Mouse (Mus musculus) layer of hippocampus, adult 11-12 months (tissue): ENCODE results near the gene Zfp772.
A peak's percentile ranks its signal among the peaks of the same experiment; 100 is the strongest.
"Not testable (repeated sequence)": the region's sequence is repeated elsewhere in the genome, so short reads cannot be mapped to it uniquely, and the experiment has no call there.

ENCODE experiments used
- DNase-seq: peaks from one replicate; pipeline ENCODE4 v3.0.0; 2022; ENCODE audit warnings: low spot score

Gene Zfp772

GRCm38 (mm10) chr7:7209313-7210151, at the start of gene Zfp772:
TSS of gene Zfp772 (minus strand) at chr7:7209998.
- peak; percentile 47 for DNase-seq

- DNase-seq: not testable (repeated sequence)
Measured at GRCm38 (mm10) chr7:7247228-7247627, 37.4 kb upstream of the Zfp772 start, which contains the start of gene Vmn2r29. TSS of gene Vmn2r29 (minus strand) at chr7:7247328.

GRCm38 (mm10) chr7:7188191-7188942, 21.4 kb downstream of the Zfp772 start:
- peak; percentile 78 for DNase-seq

DNA sequence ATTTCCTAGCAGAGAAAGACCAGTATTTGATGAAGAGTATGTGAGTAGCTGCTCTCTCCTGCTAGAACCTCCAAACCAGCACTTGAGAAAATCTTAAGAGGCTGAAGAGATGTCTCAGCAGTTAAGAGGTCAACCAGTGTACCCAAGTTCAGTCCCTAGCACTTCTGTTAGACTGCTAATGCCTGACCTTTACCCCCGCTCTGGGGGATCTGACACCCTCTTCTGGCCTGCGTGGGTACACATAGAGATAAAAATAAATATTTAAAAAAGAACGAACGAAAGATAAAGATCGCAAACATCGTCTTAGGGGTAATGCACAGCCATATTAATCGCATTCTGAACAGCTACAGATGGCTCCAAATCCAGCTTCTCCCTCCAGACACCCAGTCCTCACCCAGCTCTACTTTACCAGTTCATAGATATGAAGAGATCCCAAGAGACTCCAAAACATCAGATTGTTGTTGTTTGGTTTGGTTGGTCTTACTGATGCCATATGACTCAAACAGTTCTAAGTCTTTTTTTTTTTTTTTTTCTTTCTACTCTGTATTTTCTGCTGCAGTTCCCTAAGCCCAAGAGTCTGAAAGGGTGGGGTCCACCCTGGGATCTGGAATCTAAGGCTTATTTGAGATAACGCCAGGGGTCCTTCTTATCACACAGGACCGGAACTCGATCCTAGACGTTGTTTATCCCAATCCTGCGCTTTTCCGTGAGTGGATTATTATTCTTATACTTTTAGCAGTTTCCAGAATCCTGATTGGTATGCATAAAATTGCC, 22.2 kb downstream of the Zfp772 start:
- no peak for DNase-seq

GRCm38 (mm10) chr7:7185897-7186296, 23.9 kb downstream of the Zfp772 start:
- no peak for DNase-seq

DNA sequence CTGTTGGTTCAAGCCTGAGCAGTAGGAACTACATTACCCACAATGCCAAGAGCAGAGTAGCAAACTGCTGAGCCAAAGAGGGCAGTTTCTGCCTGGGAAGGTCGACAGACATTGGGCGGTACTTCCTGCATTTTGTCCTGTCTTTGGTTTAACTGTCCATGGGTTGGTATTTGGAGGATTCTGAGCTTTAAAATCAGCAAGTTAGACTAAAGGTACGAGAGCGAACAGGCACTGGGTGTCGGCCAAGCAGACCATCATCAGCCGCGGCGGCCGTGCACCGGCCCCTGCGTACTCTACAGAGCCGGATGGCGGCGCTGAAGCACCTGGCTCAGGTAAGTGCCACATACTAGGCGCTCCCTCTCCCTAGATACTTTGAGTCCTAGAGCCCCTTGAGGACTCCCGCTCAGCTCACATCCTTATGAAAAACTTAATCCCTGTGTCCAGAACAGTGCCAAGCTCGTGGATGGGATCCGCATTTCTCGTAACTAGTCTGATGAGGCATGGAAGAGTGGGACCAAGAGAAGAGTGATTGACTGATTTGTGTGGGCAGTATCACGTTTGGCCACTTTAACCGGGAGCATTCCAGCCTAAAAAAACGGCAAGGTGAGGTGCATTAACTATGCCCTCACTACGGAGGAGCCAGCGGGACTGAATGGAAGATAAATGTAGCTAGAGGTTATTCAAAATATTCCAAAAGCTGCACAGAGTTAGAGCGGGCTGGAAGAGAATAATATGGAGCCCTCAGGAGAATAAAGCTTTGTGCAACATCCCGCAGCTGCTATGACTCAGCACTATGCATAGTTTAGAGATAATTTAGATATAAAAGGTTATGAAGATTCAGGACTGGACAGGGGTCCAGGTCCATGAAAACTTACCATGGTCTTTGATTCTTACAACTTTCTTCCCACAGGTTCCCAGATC, 38.3 kb downstream of the Zfp772 start, which contains the start of gene Zfp418:
Zfp418 (plus strand) TSS at position 104 of the 921 bp plus-strand sequence.
- peak; percentile 74 for DNase-seq
